Mouse (Mus musculus) liver, adult 2 months (tissue): ENCODE measurements at regions not wholly inside any gene's neighbourhood (a gene's known extent, or its start where the extent isn't known, plus 50 kb on each side); places are given as distances from the start of the nearest gene placed in this dataset.

Experiments
- CTCF ChIP-seq: fragments of 200-500 bp; IDR thresholded peaks from 2 replicates; pipeline ENCODE4 v1.5.1; 2011; ENCODE audit warnings: low read depth, low read length, control low read depth
- POLR2A ChIP-seq: fragments of 200-500 bp; IDR thresholded peaks from 2 replicates; pipeline ENCODE4 v1.6.1; 2011; ENCODE audit warnings: low read length, control low read depth; ENCODE audit not compliant: insufficient read depth; ENCODE audit errors: extremely low read depth

DNA sequence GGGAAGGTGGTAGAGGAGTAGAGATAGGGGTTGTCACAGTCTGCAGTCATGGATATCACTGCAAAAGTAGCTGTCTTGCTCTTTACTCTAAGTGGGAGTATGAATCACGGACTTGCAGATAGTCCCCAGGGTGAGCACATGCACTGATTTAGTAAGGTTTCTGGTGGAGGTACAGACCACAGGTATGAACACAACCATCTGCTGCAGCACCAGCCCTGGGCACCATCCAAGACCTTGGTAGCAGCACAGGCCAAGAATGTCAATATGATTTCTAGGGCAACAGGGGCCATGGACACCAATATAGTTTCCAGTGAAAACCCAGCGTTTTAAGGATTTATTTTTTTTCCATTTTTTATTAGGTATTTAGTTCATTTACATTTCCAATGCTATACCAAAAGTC, 913.7 kb upstream of the Kirrel3 start:
- TF ChIP-seq POLR2A, result no peak
- no peak for TF ChIP-seq CTCF
